Mouse (Mus musculus): ENCODE data around the gene Naa60.

The Naa60 gene

GRCm38 (mm10) chr16:3891621-3892295 is 19.6 kb downstream of the Naa60 start:
- DNase-seq: no peak

DNA sequence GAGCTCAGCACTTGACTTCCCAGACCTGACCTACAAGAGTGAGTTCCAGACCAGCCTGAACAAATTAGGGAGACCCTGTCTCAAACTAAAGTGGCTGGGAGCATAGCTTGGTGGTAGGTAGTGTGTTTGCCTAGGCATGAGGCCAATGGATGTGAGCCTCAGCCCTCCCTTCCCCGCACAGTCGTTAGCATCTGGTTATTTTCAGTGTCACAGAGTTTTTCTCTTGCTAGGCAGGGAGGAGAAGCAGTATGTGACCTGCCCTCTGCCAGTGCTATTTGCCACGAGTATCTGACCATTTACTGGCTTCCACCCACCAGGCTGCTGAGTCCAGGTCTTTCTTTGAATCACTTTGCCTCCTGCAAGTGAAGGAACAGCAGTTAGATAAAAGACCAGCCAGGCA is 21.6 kb downstream of the Naa60 start:
- no peak for DNase-seq

DNA sequence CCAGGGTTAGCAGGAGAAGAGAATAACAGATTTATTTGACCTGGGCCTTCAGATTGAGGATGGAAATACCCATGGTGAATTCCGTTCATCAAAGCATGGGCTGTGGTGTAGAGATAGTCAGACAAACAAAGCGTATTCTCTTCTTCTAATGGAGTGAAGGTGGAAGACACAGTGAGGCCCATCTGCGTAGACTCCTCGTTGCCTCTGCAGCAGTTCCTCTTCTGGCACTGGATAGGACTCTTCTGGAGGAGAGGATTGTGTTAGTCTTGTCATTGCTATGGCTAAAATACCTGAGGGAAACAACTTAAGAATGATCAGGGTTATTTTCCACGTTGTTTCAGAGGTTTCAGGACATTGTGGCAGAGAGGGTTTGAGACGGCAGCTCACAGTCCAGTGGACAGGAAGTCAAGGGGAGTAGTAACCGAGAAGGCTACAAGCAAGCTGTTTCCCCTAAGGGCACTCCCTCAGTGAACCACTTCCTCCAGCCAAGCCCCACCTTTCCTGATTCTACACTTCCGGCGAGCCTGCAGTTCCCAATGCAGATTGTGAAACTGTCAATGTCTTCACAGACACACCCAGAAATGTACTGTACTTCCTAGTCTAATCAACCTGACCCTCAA is 23.1 kb downstream of the Naa60 start:
- peak; percentile 45 for DNase-seq

- no peak for DNase-seq
Measured at GRCm38 (mm10) chr16:3896046-3896445, 23.9 kb downstream of the Naa60 start.

DNA sequence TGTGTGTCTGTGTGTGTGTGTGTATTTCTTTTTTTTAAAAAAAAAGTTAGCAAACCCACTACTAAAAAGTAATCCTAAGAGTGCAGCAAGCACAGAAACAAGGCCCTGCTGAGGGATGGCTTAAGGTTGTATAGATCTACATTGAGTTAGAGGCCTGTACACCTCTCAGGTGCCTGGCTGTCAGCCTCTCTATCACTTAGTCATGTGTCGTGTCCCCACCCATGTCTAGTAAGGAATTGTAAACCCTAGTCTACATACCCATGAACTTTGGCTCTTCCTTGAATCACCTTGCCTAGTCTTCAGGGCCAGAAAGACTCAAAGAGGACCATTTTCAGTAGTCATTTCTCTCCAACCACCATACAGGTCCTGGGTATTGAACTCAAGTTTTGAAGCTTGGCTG is 24.4 kb downstream of the Naa60 start:
- DNase-seq: no peak

DNA sequence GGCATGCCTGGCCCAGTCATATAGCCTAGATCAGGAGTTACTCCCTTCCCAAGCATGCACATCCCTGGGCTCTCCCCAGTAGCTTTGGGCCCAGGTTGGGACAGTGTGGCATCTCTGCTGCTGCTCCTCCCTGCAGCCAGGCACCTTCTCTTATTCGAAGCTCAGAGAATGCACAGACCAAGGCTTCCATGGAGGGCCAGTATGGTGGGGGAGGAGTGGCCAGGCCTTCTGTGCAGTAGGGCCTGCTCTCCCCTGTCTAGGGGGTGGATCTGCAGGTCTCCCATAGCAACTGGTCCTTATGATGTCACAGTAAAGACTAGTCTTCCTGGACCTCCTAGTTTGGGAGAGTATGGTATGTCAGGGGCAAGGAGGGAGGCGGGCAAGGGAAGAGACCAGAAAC is 35.3 kb downstream of the Naa60 start:
- no peak for DNase-seq

DNA sequence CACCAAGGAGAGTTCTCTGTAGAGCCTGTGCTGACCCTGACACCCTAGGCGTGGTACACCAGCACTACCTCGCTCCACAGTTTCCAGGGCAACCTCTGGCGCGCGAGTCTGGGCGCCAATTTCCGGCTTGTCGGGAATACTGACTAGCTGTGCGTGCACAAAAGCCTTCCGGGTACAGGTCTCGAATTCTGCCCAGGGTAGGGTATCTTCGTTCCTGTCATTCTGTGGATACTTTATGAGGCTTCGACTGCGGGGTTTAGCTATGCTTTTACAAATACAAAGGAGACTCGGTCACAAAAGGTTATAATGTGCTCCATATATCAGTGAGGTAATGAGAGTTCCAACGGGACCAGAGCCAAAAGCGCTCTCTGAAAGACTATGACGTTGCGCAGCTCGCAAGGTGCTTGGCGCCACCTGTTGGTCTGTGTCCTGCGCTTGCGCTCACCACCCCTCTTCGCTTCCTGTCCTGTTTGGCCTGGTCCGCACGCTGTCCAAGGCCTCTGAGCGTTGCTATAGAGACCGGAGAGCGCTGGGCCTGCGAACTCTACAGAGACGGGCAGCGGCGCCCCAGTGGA is 36.4 kb downstream of the Naa60 start, which contains the start of the genes 1700037C18Rik and Cluap1:
Gene 1700037C18Rik (minus strand): TSS at position 153 of the 575 bp plus-strand sequence.
Gene Cluap1 (plus strand): TSS at position 265 of the 575 bp plus-strand sequence.
- peak; percentile 93 for DNase-seq

- DNase-seq: no peak
Measured at GRCm38 (mm10) chr16:3909118-3909517, 36.9 kb downstream of the Naa60 start.

DNA sequence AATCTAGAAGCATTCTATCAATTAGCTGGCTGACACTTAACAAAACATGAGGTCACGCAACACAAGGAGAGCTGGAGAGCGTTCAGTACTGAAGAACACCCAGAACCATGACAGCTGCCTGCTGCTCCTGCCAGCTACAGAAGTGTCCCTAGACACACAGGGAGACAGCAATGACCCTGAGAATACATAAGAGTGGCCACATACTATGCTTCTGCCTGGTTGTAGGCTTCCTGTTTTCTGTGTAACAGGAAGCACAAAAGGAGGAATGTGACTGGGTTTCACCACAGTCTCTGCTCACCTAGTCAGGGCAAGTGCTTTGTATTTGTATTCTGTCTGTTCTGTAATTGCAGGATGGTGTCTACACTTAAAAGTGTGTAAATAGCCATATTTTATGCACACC is 48.6 kb downstream of the Naa60 start:
- DNase-seq: no peak

GRCm38 (mm10) chr16:3923515-3923914 is 51.3 kb downstream of the Naa60 start:
- no peak for DNase-seq

DNA sequence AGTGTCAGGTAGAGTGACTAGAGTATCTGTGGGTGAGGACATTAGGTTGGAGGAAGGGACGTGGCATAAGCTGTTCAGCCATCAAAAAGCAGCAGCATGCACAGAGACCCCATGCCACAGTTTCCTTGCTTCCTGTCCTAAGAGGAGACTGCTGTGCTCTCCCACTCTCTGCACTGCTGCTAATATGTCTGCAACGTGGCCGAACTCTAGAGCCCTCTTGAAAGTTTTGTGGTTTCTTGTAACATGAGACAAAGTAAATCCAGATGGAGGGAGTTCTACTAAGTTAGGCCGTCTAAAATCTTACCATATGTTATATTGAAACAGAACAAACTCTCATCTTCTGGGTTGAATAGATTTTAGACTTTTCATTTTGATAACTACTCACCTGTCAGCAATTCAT is 51.8 kb downstream of the Naa60 start:
- no peak for DNase-seq

GRCm38 (mm10) chr16:3928582-3928981 is 56.4 kb downstream of the Naa60 start:
- DNase-seq: no peak

GRCm38 (mm10) chr16:3929151-3929550 is 57.0 kb downstream of the Naa60 start:
- DNase-seq: peak; percentile 27

DNA sequence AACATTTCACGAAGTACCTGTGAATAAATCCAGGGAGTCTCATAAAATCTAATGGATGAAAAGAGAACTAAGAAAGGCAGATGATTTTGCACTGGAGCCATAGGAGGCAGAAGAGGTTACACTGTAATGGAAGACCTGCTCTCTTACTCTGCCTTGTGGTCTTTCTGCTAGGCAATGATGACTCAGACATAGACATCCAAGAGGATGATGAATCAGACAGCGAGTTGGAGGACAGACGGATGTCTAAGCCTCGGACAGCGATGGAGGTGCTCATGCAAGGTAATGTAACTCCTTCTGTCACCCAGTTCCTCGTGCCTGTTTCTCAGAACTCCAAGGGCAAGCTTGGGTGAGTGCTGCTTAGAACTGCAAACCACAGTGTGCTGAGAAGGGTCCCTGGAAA is 61.4 kb downstream of the Naa60 start:
- DNase-seq: no peak

DNA sequence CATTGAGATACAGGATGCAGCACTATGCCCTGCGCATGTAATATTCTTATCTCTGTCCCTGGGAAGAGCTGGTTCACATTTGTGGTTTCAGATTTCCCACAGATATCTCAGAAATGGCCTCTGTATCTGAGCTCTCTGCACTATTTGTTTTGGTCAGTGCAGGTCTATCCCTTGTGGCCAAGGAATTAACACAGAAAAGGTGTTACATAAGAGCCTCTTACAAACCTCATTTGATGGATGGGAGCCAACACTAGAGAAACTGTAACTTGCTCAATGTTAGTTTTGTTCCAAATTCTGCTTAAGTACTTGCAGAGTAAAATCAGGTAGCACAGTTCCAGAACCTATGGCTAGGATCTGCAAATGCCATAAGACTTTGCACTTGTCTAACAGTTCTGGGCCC is 61.9 kb downstream of the Naa60 start:
- no peak for DNase-seq

DNA sequence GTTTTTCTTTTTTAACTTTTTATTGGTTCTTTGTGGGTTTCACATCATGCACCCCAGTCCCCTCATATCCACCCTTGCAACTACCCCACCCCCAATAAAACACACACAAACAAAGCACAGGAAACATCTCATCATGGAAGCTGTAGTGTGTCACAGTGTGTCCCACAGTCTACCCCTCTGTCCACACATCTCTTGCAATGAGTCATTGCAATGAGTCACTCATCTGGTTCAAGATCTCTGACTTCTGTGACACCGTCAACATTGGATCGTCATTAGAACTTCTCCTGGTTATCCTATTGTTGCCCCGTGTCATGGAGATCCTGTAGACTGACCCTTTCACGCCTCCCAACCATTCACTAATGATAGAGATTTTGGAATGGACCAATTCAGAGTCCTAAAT is 62.5 kb downstream of the Naa60 start:
- no peak for DNase-seq

GRCm38 (mm10) chr16:3951141-3951540 is 79.0 kb downstream of the Naa60 start:
- DNase-seq: no peak
